In genomic region chr2:24296837-24297236, GRCm38 (mm10) we compare ENCODE assay signal across 8 mouse cellular contexts. TPM values are rescaled to one million over a fixed set of nuclear protein-coding genes. Genes with fewer than 3 reads are reported as not detected.
DNase-seq lines count a peak whose midpoint lies in the region; ATAC-seq and TF ChIP-seq lines count a peak whose summit lies in the region.

No protein-coding gene starts in this region.

- peak; percentile 39 for DNase-seq in kidney, adult 2 months
- DNase-seq in MN1 (ENCODE audit: low spot score), result peak; percentile 22
- peak in 1 of 2 experiments; percentile 15 for DNase-seq in cerebellum, adult 2 months
- peak; percentile 22 to 32 (median 25) for DNase-seq in liver, embryonic 14.5 days (ENCODE audit: low read depth in 3 of 3, low spot score in 3 of 3)
- peak; percentile 83 for DNase-seq in retina, postnatal 1 day

- H3K27ac ChIP-seq in kidney, adult 2 months (ENCODE audit: insufficient read depth, low read depth, low read length), result no peak overlapping the region
- H3K27ac ChIP-seq in kidney, embryonic 14.5 days (ENCODE audit: low read depth, low read length), result no peak overlapping the region
- no peak overlapping the region for H3K27ac ChIP-seq in cerebellum, adult 2 months (ENCODE audit: insufficient read depth, low read length)
- H3K27ac ChIP-seq in hindbrain, embryonic 15.5 days (replicated peaks), result no peak overlapping the region
- no peak overlapping the region for H3K27ac ChIP-seq in liver, embryonic 14.5 days

- no peaks in the 10 kb centered on the region for H3K9me3 ChIP-seq in kidney, embryonic 14.5 days (ENCODE audit: control insufficient read depth, low read length)
- H3K9me3 ChIP-seq in hindbrain, embryonic 15.5 days, result no peaks in the 10 kb centered on the region
- no peaks in the 10 kb centered on the region for H3K9me3 ChIP-seq in liver, embryonic 14.5 days (ENCODE audit: control insufficient read depth, low read length)

- peak; percentile 50 for TF ChIP-seq CTCF in kidney, adult 2 months (conservative IDR thresholded peaks at IDR 0.05; ENCODE audit: insufficient read depth, insufficient read length, low read depth, low read length)
- peak; percentile 63; the same call in 1 of the 2 replicates for TF ChIP-seq CTCF in cerebellum, adult 2 months (IDR thresholded peaks at IDR 0.05; ENCODE audit: borderline replicate concordance, insufficient read depth, low read depth, low read length)
- peak; percentile 63 for TF ChIP-seq CTCF in liver, embryonic 14.5 days (IDR thresholded peaks at IDR 0.05; ENCODE audit: low read depth)

- ATAC-seq in kidney, embryonic 14.5 days (ENCODE audit: low FRiP score, low TSS enrichment), result no peak; the same call in 1 of the 2 replicates
- ATAC-seq in hindbrain, embryonic 15.5 days (ENCODE audit: low FRiP score, low read depth), result peak; percentile 71; the same call in 1 of the 2 replicates
- ATAC-seq in liver, embryonic 14.5 days (ENCODE audit: insufficient read depth), result no peak
- no peak for ATAC-seq in activated CD4-positive, CD25-positive, alpha-beta regulatory T cell, adult 4 months

- H3K27me3 ChIP-seq in kidney, adult 2 months (replicated peaks; ENCODE audit: control insufficient read depth, insufficient read depth, low read length), result no peaks in the 10 kb centered on the region
- H3K27me3 ChIP-seq in kidney, embryonic 14.5 days (ENCODE audit: control insufficient read depth, insufficient read depth, low read length), result no peaks in the 10 kb centered on the region
- no peaks in the 10 kb centered on the region for H3K27me3 ChIP-seq in cerebellum, adult 2 months (ENCODE audit: control insufficient read depth, insufficient read depth, low read length)
- H3K27me3 ChIP-seq in hindbrain, embryonic 15.5 days, result no peaks in the 10 kb centered on the region
- no peaks in the 10 kb centered on the region for H3K27me3 ChIP-seq in liver, embryonic 14.5 days (ENCODE audit: control insufficient read depth, insufficient read depth, low read length)

- H3K4me3 ChIP-seq in kidney, adult 2 months (ENCODE audit: insufficient read depth, low read depth, low read length), result no peak overlapping the region
- no peak overlapping the region for H3K4me3 ChIP-seq in kidney, embryonic 14.5 days (ENCODE audit: low read length)
- H3K4me3 ChIP-seq in cerebellum, adult 2 months (replicated peaks; ENCODE audit: insufficient read depth, low read depth, low read length), result no peak overlapping the region
- H3K4me3 ChIP-seq in hindbrain, embryonic 15.5 days, result no peak overlapping the region
- no peak overlapping the region for H3K4me3 ChIP-seq in liver, embryonic 14.5 days (ENCODE audit: insufficient read depth in 1 of 2, low read depth in 2 of 2, low read length in 2 of 2)

- 2% methylated on average over 3 of the region's 3 CpGs for WGBS in kidney, adult 2 months
- 8% methylated on average over 3 of the region's 3 CpGs for WGBS in kidney, embryonic 14.5 days
- WGBS in cerebellum, adult 2 months, result under 1% methylated on average over 3 of the region's 3 CpGs
- 2% methylated on average over 3 of the region's 3 CpGs for WGBS in hindbrain, embryonic 15.5 days
- 2% methylated on average over 3 of the region's 3 CpGs for WGBS in liver, embryonic 14.5 days (ENCODE audit: insufficient replicate concordance)

- H3K9ac ChIP-seq in kidney, embryonic 14.5 days (ENCODE audit: low read depth, low read length), result no peak overlapping the region
- no peak overlapping the region for H3K9ac ChIP-seq in hindbrain, embryonic 15.5 days
- H3K9ac ChIP-seq in liver, embryonic 14.5 days (replicated peaks), result no peak overlapping the region

- no peak overlapping the region for H3K4me2 ChIP-seq in kidney, embryonic 14.5 days (replicated peaks; ENCODE audit: low read depth, low read length)
- no peak overlapping the region for H3K4me2 ChIP-seq in hindbrain, embryonic 15.5 days
- H3K4me2 ChIP-seq in liver, embryonic 14.5 days (ENCODE audit: low read depth), result no peak overlapping the region

- no peaks in the 10 kb centered on the region for H3K36me3 ChIP-seq in kidney, adult 2 months (ENCODE audit: control insufficient read depth, insufficient read depth, low read length)
- no peaks in the 10 kb centered on the region for H3K36me3 ChIP-seq in kidney, embryonic 14.5 days (ENCODE audit: control insufficient read depth, insufficient read depth, low read length)
- H3K36me3 ChIP-seq in hindbrain, embryonic 15.5 days, result no peaks in the 10 kb centered on the region
- H3K36me3 ChIP-seq in liver, embryonic 14.5 days (replicated peaks; ENCODE audit: control insufficient read depth, insufficient read depth, low read depth), result no peaks in the 10 kb centered on the region

- no peaks in the 10 kb centered on the region for H3K4me1 ChIP-seq in kidney, adult 2 months (ENCODE audit: control insufficient read depth, insufficient read depth, low read length)
- no peaks in the 10 kb centered on the region for H3K4me1 ChIP-seq in kidney, embryonic 14.5 days (ENCODE audit: control insufficient read depth, insufficient read depth, low read length)
- H3K4me1 ChIP-seq in cerebellum, adult 2 months (ENCODE audit: control insufficient read depth, insufficient read depth, low read length), result no peaks in the 10 kb centered on the region
- no peaks in the 10 kb centered on the region for H3K4me1 ChIP-seq in hindbrain, embryonic 15.5 days (replicated peaks)
- H3K4me1 ChIP-seq in liver, embryonic 14.5 days (replicated peaks; ENCODE audit: control insufficient read depth in 2 of 2, insufficient read depth in 2 of 2, low read length in 1 of 2), result no peaks in the 10 kb centered on the region

- TF ChIP-seq EP300 in liver, embryonic 14.5 days (IDR thresholded peaks at IDR 0.05; ENCODE audit: low read depth), result no peak

- TF ChIP-seq POLR2A in kidney, adult 2 months (IDR thresholded peaks at IDR 0.05; ENCODE audit: low read depth, low read length), result no peak
- TF ChIP-seq POLR2A in cerebellum, adult 2 months (IDR thresholded peaks at IDR 0.05; ENCODE audit: borderline replicate concordance, insufficient read depth, low read length), result no peak

RNA-seq across cellular contexts. Expression of gene Il1f10, which starts 5.8 kb away (rescaled TPM):
- not detected in 2 replicates for polyA plus RNA-seq in kidney, adult 2 months (2012; rRNA removed)
- not detected in 2 replicates for polyA plus RNA-seq in kidney, embryonic 14.5 days (2014; fragmentation: Nextera tagmentation; extraction: Ambion mirVana)
- not detected in 2 replicates for polyA plus RNA-seq in cerebellum, adult 2 months (2012; rRNA removed)
- polyA plus RNA-seq in hindbrain, embryonic 15.5 days (2015; fragmentation: Nextera tagmentation; extraction: Ambion mirVana), result not detected in 2 replicates
- polyA plus RNA-seq in liver, embryonic 14.5 days (2012; rRNA removed), result not detected in 2 replicates
- not detected in 2 replicates for polyA plus RNA-seq in liver, embryonic 14.5 days (2014; fragmentation: Nextera tagmentation; extraction: Ambion mirVana)
- polyA plus RNA-seq in activated CD4-positive, CD25-positive, alpha-beta regulatory T cell, adult 4 months (2017; shearing (Covaris generic)), result not detected

RNA-seq across cellular contexts. Expression of gene Il1f5, which starts 20.1 kb away (rescaled TPM):
- 0.65 and 0.88 TPM in 2 replicates for polyA plus RNA-seq in kidney, adult 2 months (2012; rRNA removed)
- polyA plus RNA-seq in kidney, embryonic 14.5 days (2014; fragmentation: Nextera tagmentation; extraction: Ambion mirVana), result not detected in 2 replicates
- not detected in 2 replicates for polyA plus RNA-seq in cerebellum, adult 2 months (2012; rRNA removed)
- polyA plus RNA-seq in hindbrain, embryonic 15.5 days (2015; fragmentation: Nextera tagmentation; extraction: Ambion mirVana), result not detected in 2 replicates
- polyA plus RNA-seq in liver, embryonic 14.5 days (2012; rRNA removed), result not detected in 2 replicates
- not detected in 2 replicates for polyA plus RNA-seq in liver, embryonic 14.5 days (2014; fragmentation: Nextera tagmentation; extraction: Ambion mirVana)
- polyA plus RNA-seq in activated CD4-positive, CD25-positive, alpha-beta regulatory T cell, adult 4 months (2017; shearing (Covaris generic)), result not detected

RNA-seq across cellular contexts. Expression of gene Il1rn, which starts 39.8 kb away (rescaled TPM):
- 0.34 and 0.53 TPM in 2 replicates for polyA plus RNA-seq in kidney, adult 2 months (2012; rRNA removed)
- 0.60 and 1.5 TPM in 2 replicates for polyA plus RNA-seq in kidney, embryonic 14.5 days (2014; fragmentation: Nextera tagmentation; extraction: Ambion mirVana)
- not detected in 2 replicates for polyA plus RNA-seq in cerebellum, adult 2 months (2012; rRNA removed)
- polyA plus RNA-seq in hindbrain, embryonic 15.5 days (2015; fragmentation: Nextera tagmentation; extraction: Ambion mirVana), result 0.80 TPM in 1 of 2 replicates, not detected in the other
- 3.7 and 4.8 TPM in 2 replicates for polyA plus RNA-seq in liver, embryonic 14.5 days (2012; rRNA removed)
- 6.3 and 6.4 TPM in 2 replicates for polyA plus RNA-seq in liver, embryonic 14.5 days (2014; fragmentation: Nextera tagmentation; extraction: Ambion mirVana)
- polyA plus RNA-seq in activated CD4-positive, CD25-positive, alpha-beta regulatory T cell, adult 4 months (2017; shearing (Covaris generic)), result under 1 TPM; 0.20 to 0.77 TPM
